In the genomic region with DNA sequence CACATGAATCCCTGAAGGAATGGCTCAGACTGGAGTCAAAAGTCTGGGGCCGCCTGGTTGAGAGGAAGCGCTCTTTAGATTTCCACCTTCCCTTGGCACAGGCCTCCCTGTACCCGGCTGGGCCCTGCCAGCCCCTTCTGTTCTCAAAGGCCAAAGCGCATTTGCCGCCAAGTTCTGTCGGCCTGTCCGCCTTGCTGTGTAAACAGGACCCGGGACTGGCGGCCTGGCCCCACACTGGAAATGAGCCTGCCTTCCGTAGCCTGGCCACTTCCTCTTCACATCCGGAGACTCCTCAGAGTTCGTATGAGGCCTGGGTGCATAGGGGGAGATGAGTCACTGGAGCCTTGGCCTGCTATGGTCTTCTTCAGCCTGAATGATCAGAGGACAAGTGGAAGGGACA, we compare ENCODE assay signal across 10 mouse cellular contexts. TPM values are rescaled to one million over a fixed set of nuclear protein-coding genes. Genes with fewer than 3 reads are reported as not detected.
DNase-seq lines count a peak whose midpoint lies in the region; ATAC-seq lines count a peak whose summit lies in the region.
"Had no signal": no experiment of that assay in that cellular context is flagged by ENCODE, and none has a peak within 500 bp of the region (broad histone marks: within the 10 kb centered on the region; RNA-seq: fewer than 3 reads in every experiment).

No protein-coding gene starts in this region.

- WGBS in kidney, embryonic 16.5 days, result 56% methylated on average over 12 of the region's 12 CpGs

- peak; percentile 13 for DNase-seq in gastrocnemius, adult 18-20 months (ENCODE audit: low spot score)
- DNase-seq in gastrocnemius, postnatal 4 days (ENCODE audit: low spot score in 2 of 2), result no peak
- peak; percentile 59 for DNase-seq in adrenal gland, postnatal 14 days
- DNase-seq in heart, adult 8-10 months (ENCODE audit: low spot score), result peak; percentile 63
- DNase-seq in lung, postnatal 36 days, result peak; percentile 92
- DNase-seq in MN1 (ENCODE audit: low spot score), result no peak
- DNase-seq in retina, embryonic 14.5 days (ENCODE audit: low spot score), result no peak

- peak overlapping the region; percentile 9; the same call in 1 of the 2 replicates for H3K27ac ChIP-seq in kidney, embryonic 16.5 days (ENCODE audit: low read length)
- H3K27ac ChIP-seq: neural tube, embryonic 12.5 days had no signal

- H3K9ac ChIP-seq in kidney, embryonic 16.5 days (replicated peaks; ENCODE audit: low read length), result no peak overlapping the region
- H3K9ac ChIP-seq: neural tube, embryonic 12.5 days had no signal

- H3K4me2 ChIP-seq in kidney, embryonic 16.5 days (replicated peaks; ENCODE audit: low read depth, low read length), result no peak overlapping the region
- H3K4me2 ChIP-seq: neural tube, embryonic 12.5 days had no signal

- no peak overlapping the region for H3K4me3 ChIP-seq in kidney, embryonic 16.5 days (ENCODE audit: low read length)
- H3K4me3 ChIP-seq: neural tube, embryonic 12.5 days had no signal

- peaks cover 32% of the 10 kb centered on the region for H3K4me1 ChIP-seq in kidney, embryonic 16.5 days (ENCODE audit: insufficient read depth, low read length)

- H3K9me3 ChIP-seq in kidney, embryonic 16.5 days (ENCODE audit: low read length), result no peaks in the 10 kb centered on the region
- H3K9me3 ChIP-seq: G1E; neural tube, embryonic 12.5 days had no signal

- no peak; the same call in 1 of the 2 replicates for ATAC-seq in kidney, embryonic 16.5 days (ENCODE audit: low FRiP score, low TSS enrichment)

- H3K36me3 ChIP-seq in kidney, embryonic 16.5 days (ENCODE audit: insufficient read depth, low read length), result no peaks in the 10 kb centered on the region
- H3K36me3 ChIP-seq: G1E; neural tube, embryonic 12.5 days had no signal

- H3K27me3 ChIP-seq in kidney, embryonic 16.5 days (ENCODE audit: insufficient read depth, low read length), result no peaks in the 10 kb centered on the region

RNA-seq across cellular contexts. Expression of a gene that starts 27.9 kb away (rescaled TPM):
- under 1 TPM in 1 of 2 experiments, not detected in 1; 0.57 TPM for total RNA-seq in gastrocnemius, adult 18-20 months (2021)
- 1 to 10 TPM in 1 of 2 experiments, under 1 TPM in 1; 0.52 to 1.2 TPM for total RNA-seq in gastrocnemius, postnatal 4 days (2021)
- total RNA-seq in adrenal gland, postnatal 14 days (2021), result 1.6 and 1.9 TPM in 2 replicates
- under 1 TPM in 2 of 4 experiments, not detected in 2; 0.68 to 0.75 TPM for total RNA-seq in heart, adult 8-10 months (2022)
- polyA plus RNA-seq in kidney, embryonic 16.5 days (2015; fragmentation: Nextera tagmentation; extraction: Ambion mirVana), result 0.07 and 0.24 TPM in 2 replicates
- total RNA-seq: G1E had no signal
- polyA plus RNA-seq: G1E; neural tube, embryonic 12.5 days had no signal

Comparison
In these comparisons a context has a peak if more than half of its experiments do, and no peak if none do; other contexts are left out.
1. DNase-seq: peak in gastrocnemius, adult 18-20 months (single experiment), adrenal gland, postnatal 14 days (single experiment), heart, adult 8-10 months (single experiment) and lung, postnatal 36 days (single experiment); none in gastrocnemius, postnatal 4 days (0 of 2), MN1 (single experiment) and retina, embryonic 14.5 days (single experiment).